In genomic region chr3:96960597-96960996, GRCm38 (mm10) we compare ENCODE assay signal across 24 mouse cellular contexts. TPM values are rescaled to one million over a fixed set of nuclear protein-coding genes. Genes with fewer than 3 reads are reported as not detected.
DNase-seq lines count a peak whose midpoint lies in the region; ATAC-seq lines count a peak whose summit lies in the region.
"Had no signal": no experiment of that assay in that cellular context is flagged by ENCODE, and none has a peak within 500 bp of the region (broad histone marks: within the 10 kb centered on the region; RNA-seq: fewer than 3 reads in every experiment).

No protein-coding gene starts in this region.

- no peak for ATAC-seq in heart, embryonic 13.5 days (ENCODE audit: extremely low read depth, insufficient number of reproducible peaks, low FRiP score, low TSS enrichment)
- ATAC-seq in megakaryocyte, adult 5-6 weeks (ENCODE audit: poor library complexity, severe bottlenecking): no peak
- no peak for ATAC-seq in embryonic facial prominence, embryonic 13.5 days (ENCODE audit: insufficient number of reproducible peaks, insufficient read depth, low FRiP score, low TSS enrichment, low read depth)
- ATAC-seq: activated CD4-positive, CD25-positive, alpha-beta regulatory T cell, adult 4 months; forebrain, embryonic 15.5 days; hindbrain, embryonic 16.5 days; midbrain, embryonic 13.5 days; Patski had no signal

- 12% methylated on average over 8 of the region's 8 CpGs for WGBS in heart, embryonic 13.5 days
- WGBS in embryonic facial prominence, embryonic 13.5 days: 15% methylated on average over 8 of the region's 8 CpGs

- H3K4me2 ChIP-seq in heart, embryonic 13.5 days: peak overlapping the region; percentile 57
- H3K4me2 ChIP-seq in embryonic facial prominence, embryonic 13.5 days: peak overlapping the region; percentile 32
- H3K4me2 ChIP-seq: forebrain, embryonic 15.5 days; lung, embryonic 15.5 days; midbrain, embryonic 13.5 days had no signal

- intact Hi-C loops in heart, postnatal 36 days (cut with DNase I): no loop called here

- no peaks in the 10 kb centered on the region for H3K9me3 ChIP-seq in heart, embryonic 13.5 days
- H3K9me3 ChIP-seq in megakaryocyte, embryonic 14.5 days: no peaks in the 10 kb centered on the region
- no peaks in the 10 kb centered on the region for H3K9me3 ChIP-seq in embryonic facial prominence, embryonic 13.5 days
- H3K9me3 ChIP-seq: forebrain, embryonic 15.5 days; lung, embryonic 15.5 days; midbrain, embryonic 13.5 days had no signal

- H3K36me3 ChIP-seq in heart, embryonic 13.5 days: no peaks in the 10 kb centered on the region
- H3K36me3 ChIP-seq in megakaryocyte, embryonic 14.5 days (replicated peaks; ENCODE audit: low read length): no peaks in the 10 kb centered on the region
- no peaks in the 10 kb centered on the region for H3K36me3 ChIP-seq in embryonic facial prominence, embryonic 13.5 days
- H3K36me3 ChIP-seq: forebrain, embryonic 15.5 days; lung, embryonic 15.5 days; midbrain, embryonic 13.5 days had no signal

- no peak overlapping the region for H3K4me3 ChIP-seq in heart, embryonic 13.5 days
- H3K4me3 ChIP-seq in megakaryocyte, embryonic 14.5 days (replicated peaks): peak overlapping the region; percentile 28
- no peak overlapping the region for H3K4me3 ChIP-seq in embryonic facial prominence, embryonic 13.5 days
- H3K4me3 ChIP-seq: forebrain, embryonic 15.5 days; gastrocnemius, adult 2 months; lung, embryonic 15.5 days; midbrain, embryonic 13.5 days had no signal

- H3K27ac ChIP-seq in heart, embryonic 13.5 days (replicated peaks): peak overlapping the region; percentile 61
- peak overlapping the region; percentile 34 for H3K27ac ChIP-seq in embryonic facial prominence, embryonic 13.5 days
- H3K27ac ChIP-seq: forebrain, embryonic 15.5 days; gastrocnemius, adult 2 months; lung, embryonic 15.5 days; macrophage; midbrain, embryonic 13.5 days had no signal

- H3K4me1 ChIP-seq in heart, embryonic 13.5 days: peaks cover 20% of the 10 kb centered on the region
- peaks cover 31% of the 10 kb centered on the region for H3K4me1 ChIP-seq in megakaryocyte, embryonic 14.5 days
- H3K4me1 ChIP-seq in embryonic facial prominence, embryonic 13.5 days: peaks cover 8% of the 10 kb centered on the region
- H3K4me1 ChIP-seq: forebrain, embryonic 15.5 days; lung, embryonic 15.5 days had no signal

- no peak for DNase-seq in heart, postnatal 36 days
- peak; percentile 20 for DNase-seq in yolk sac, embryonic 10.5 days (ENCODE audit: low spot score)
- DNase-seq in right cerebral cortex, postnatal 10 days (ENCODE audit: low spot score in 2 of 2): no peak
- DNase-seq: adrenal gland, postnatal 14 days; cerebellum, adult 18-20 months; cerebellum, postnatal 36 days; gastrocnemius, adult 2 months; kidney, adult 9 months; retina, postnatal 1 day had no signal

- peak overlapping the region; percentile 52; the same call in 1 of the 2 replicates for H3K9ac ChIP-seq in heart, embryonic 13.5 days
- H3K9ac ChIP-seq in embryonic facial prominence, embryonic 13.5 days: 0 out of 2 replicates have a peak overlapping the region, but pooled peaks have one; percentile 36
- H3K9ac ChIP-seq: forebrain, embryonic 15.5 days; lung, embryonic 15.5 days; midbrain, embryonic 13.5 days had no signal

- no peaks in the 10 kb centered on the region for H3K27me3 ChIP-seq in heart, embryonic 13.5 days (replicated peaks)
- peaks cover 20% of the 10 kb centered on the region for H3K27me3 ChIP-seq in megakaryocyte, embryonic 14.5 days (replicated peaks)
- no peaks in the 10 kb centered on the region for H3K27me3 ChIP-seq in embryonic facial prominence, embryonic 13.5 days
- H3K27me3 ChIP-seq: forebrain, embryonic 15.5 days; lung, embryonic 15.5 days; midbrain, embryonic 13.5 days; Patski had no signal

RNA-seq across cellular contexts. Expression of gene Gja8, which starts 34.8 kb away (rescaled TPM):
- not detected in 2 replicates for polyA plus RNA-seq in heart, embryonic 13.5 days (2015; fragmentation: Nextera tagmentation; extraction: Ambion mirVana)
- total RNA-seq in heart, postnatal 36 days (2021): not detected
- polyA plus RNA-seq in megakaryocyte, embryonic 14.5 days (2012; ENCODE audit: insufficient read depth, low replicate concordance): not detected in 2 replicates
- total RNA-seq in megakaryocyte, adult 5-6 weeks (2015): not detected in 2 replicates
- not detected in 2 replicates for total RNA-seq in megakaryocyte, adult 5-6 weeks (2017)
- polyA plus RNA-seq in embryonic facial prominence, embryonic 13.5 days (2015; fragmentation: Nextera tagmentation; extraction: Ambion mirVana): not detected in 2 replicates
- total RNA-seq: adrenal gland, postnatal 14 days; gastrocnemius, adult 2 months; granulocyte monocyte progenitor cell, adult 5-6 weeks; layer of hippocampus, postnatal 14 days; left cerebral cortex, postnatal 10 days; liver, adult 2 months had no signal
- polyA plus RNA-seq: liver, adult 2 months; macrophage; midbrain, embryonic 13.5 days had no signal

RNA-seq across cellular contexts. Expression of gene Gpr89, which starts 55.5 kb away (rescaled TPM):
- polyA plus RNA-seq in heart, embryonic 13.5 days (2015; fragmentation: Nextera tagmentation; extraction: Ambion mirVana): 24.2 and 26.6 TPM in 2 replicates
- 10 to 100 TPM; 20.8 to 21.6 TPM for total RNA-seq in heart, postnatal 36 days (2021)
- 0.97 and 1.8 TPM in 2 replicates for polyA plus RNA-seq in megakaryocyte, embryonic 14.5 days (2012; ENCODE audit: insufficient read depth, low replicate concordance)
- 6.8 and 8.3 TPM in 2 replicates for total RNA-seq in megakaryocyte, adult 5-6 weeks (2015)
- total RNA-seq in megakaryocyte, adult 5-6 weeks (2017): 8.4 and 21.0 TPM in 2 replicates
- 39.5 and 47.9 TPM in 2 replicates for polyA plus RNA-seq in embryonic facial prominence, embryonic 13.5 days (2015; fragmentation: Nextera tagmentation; extraction: Ambion mirVana)

RNA-seq across cellular contexts. Expression of gene Gja5, which starts 56.1 kb away (rescaled TPM):
- 113 and 126 TPM in 2 replicates for polyA plus RNA-seq in heart, embryonic 13.5 days (2015; fragmentation: Nextera tagmentation; extraction: Ambion mirVana)
- 10 to 100 TPM; 11.8 to 16.8 TPM for total RNA-seq in heart, postnatal 36 days (2021)
- not detected in 2 replicates for polyA plus RNA-seq in megakaryocyte, embryonic 14.5 days (2012; ENCODE audit: insufficient read depth, low replicate concordance)
- total RNA-seq in megakaryocyte, adult 5-6 weeks (2015): not detected in 2 replicates
- 0.08 TPM in 1 of 2 replicates, not detected in the other for total RNA-seq in megakaryocyte, adult 5-6 weeks (2017)
- 9.7 and 10.6 TPM in 2 replicates for polyA plus RNA-seq in embryonic facial prominence, embryonic 13.5 days (2015; fragmentation: Nextera tagmentation; extraction: Ambion mirVana)
- polyA plus RNA-seq: macrophage had no signal

Comparison
In these comparisons a context has a peak if more than half of its experiments do, and no peak if none do; other contexts are left out.
1. RNA of gene Gja5, which starts 56.1 kb away (polyA plus RNA-seq): 113 to 126 TPM in heart, embryonic 13.5 days and 9.7 to 10.6 TPM in embryonic facial prominence, embryonic 13.5 days; not detected in megakaryocyte, embryonic 14.5 days; every median in the first group is over 10 times any median in the second.